Mouse (Mus musculus): ENCODE data around the gene Caln1. TPM values are rescaled to one million over a fixed set of nuclear protein-coding genes. Genes with fewer than 3 reads are reported as not detected.

Gene Caln1
- polyA plus RNA-seq, 1 experiment from 2014 or later = 0.95 TPM

GRCm38 (mm10) chr5:130492305-130492704 lies 123.0 kb downstream of the Caln1 start:
- no peak overlapping the region for H3K27ac ChIP-seq (ENCODE audit: low read length)
- no peaks in the 10 kb centered on the region for H3K4me1 ChIP-seq (ENCODE audit: insufficient read depth, low read length)
- no peaks in the 10 kb centered on the region for H3K36me3 ChIP-seq (ENCODE audit: insufficient read depth, low read length)
- H3K9me3 ChIP-seq (ENCODE audit: low read length) = no peaks in the 10 kb centered on the region
- H3K9ac ChIP-seq (replicated peaks; ENCODE audit: low read length) = no peak overlapping the region
- 76% methylated on average over 7 of the region's 7 CpGs for WGBS
- no peaks in the 10 kb centered on the region for H3K27me3 ChIP-seq (ENCODE audit: insufficient read depth, low read length)
- H3K4me3 ChIP-seq (ENCODE audit: low read length) = no peak overlapping the region
- no peak overlapping the region for H3K4me2 ChIP-seq (replicated peaks; ENCODE audit: low read depth, low read length)
- ATAC-seq (ENCODE audit: low FRiP score, low TSS enrichment) = no peak

DNA sequence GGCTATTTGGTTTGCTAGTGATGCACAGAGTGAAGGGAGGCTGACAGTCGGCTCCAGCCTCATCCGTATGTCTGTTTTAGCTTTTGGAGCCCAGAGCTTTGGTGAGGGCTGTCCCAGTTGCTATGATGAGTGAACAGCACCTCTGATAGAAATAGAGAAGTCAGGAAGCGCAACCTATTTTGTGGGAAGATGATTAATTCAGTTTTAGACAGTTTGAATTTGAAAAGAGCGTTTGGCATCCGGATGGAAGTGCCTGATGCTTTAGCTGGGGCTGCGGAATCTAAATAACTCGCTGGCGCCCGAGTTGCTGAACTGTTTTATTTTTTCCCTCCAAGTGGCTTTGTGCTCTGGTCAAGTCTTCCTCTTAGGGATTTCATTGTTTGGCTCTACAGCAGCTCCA lies 133.3 kb downstream of the Caln1 start:
- no peak overlapping the region for H3K4me2 ChIP-seq (replicated peaks; ENCODE audit: low read depth, low read length)
- H3K36me3 ChIP-seq (ENCODE audit: insufficient read depth, low read length) = no peaks in the 10 kb centered on the region
- H3K27me3 ChIP-seq (ENCODE audit: insufficient read depth, low read length) = no peaks in the 10 kb centered on the region
- H3K4me1 ChIP-seq (ENCODE audit: insufficient read depth, low read length) = no peaks in the 10 kb centered on the region
- no peak overlapping the region for H3K4me3 ChIP-seq (ENCODE audit: low read length)
- H3K9ac ChIP-seq (replicated peaks; ENCODE audit: low read length) = no peak overlapping the region
- ATAC-seq (ENCODE audit: low FRiP score, low TSS enrichment) = no peak
- WGBS = 84% methylated on average over 9 of the region's 9 CpGs
- no peaks in the 10 kb centered on the region for H3K9me3 ChIP-seq (ENCODE audit: low read length)
- no peak overlapping the region for H3K27ac ChIP-seq (ENCODE audit: low read length)

GRCm38 (mm10) chr5:130504891-130505290 lies 135.6 kb downstream of the Caln1 start:
- ATAC-seq (ENCODE audit: low FRiP score, low TSS enrichment) = no peak

GRCm38 (mm10) chr5:130510516-130510915 lies 141.3 kb downstream of the Caln1 start:
- WGBS = 87% methylated on average over 2 of the region's 2 CpGs
- no peak for ATAC-seq (ENCODE audit: low FRiP score, low TSS enrichment)
- Histone ChIP-seq H3K27ac (ENCODE audit: low read length) (no peak overlapping the region), H3K4me3 (ENCODE audit: low read length) (no peak overlapping the region), H3K27me3 (ENCODE audit: insufficient read depth, low read length) (no peaks in the 10 kb centered on the region), H3K9me3 (ENCODE audit: low read length) (peaks cover 2% of the 10 kb centered on the region; the same call in 1 of the 2 replicates), H3K36me3 (ENCODE audit: insufficient read depth, low read length) (no peaks in the 10 kb centered on the region), H3K9ac (replicated peaks; ENCODE audit: low read length) (no peak overlapping the region), H3K4me1 (ENCODE audit: insufficient read depth, low read length) (no peaks in the 10 kb centered on the region), H3K4me2 (replicated peaks; ENCODE audit: low read depth, low read length) (no peak overlapping the region)

More at GRCm38 (mm10) chr5:130504891-130505290, 135.6 kb downstream of the Caln1 start:
- Histone ChIP-seq H3K27me3 (ENCODE audit: insufficient read depth, low read length) (no peaks in the 10 kb centered on the region), H3K36me3 (ENCODE audit: insufficient read depth, low read length) (no peaks in the 10 kb centered on the region), H3K27ac (ENCODE audit: low read length) (no peak overlapping the region), H3K9ac (replicated peaks; ENCODE audit: low read length) (no peak overlapping the region), H3K4me2 (replicated peaks; ENCODE audit: low read depth, low read length) (no peak overlapping the region), H3K9me3 (ENCODE audit: low read length) (no peaks in the 10 kb centered on the region), H3K4me1 (ENCODE audit: insufficient read depth, low read length) (no peaks in the 10 kb centered on the region), H3K4me3 (ENCODE audit: low read length) (no peak overlapping the region)
- WGBS = 87% methylated on average over 5 of the region's 5 CpGs

DNA sequence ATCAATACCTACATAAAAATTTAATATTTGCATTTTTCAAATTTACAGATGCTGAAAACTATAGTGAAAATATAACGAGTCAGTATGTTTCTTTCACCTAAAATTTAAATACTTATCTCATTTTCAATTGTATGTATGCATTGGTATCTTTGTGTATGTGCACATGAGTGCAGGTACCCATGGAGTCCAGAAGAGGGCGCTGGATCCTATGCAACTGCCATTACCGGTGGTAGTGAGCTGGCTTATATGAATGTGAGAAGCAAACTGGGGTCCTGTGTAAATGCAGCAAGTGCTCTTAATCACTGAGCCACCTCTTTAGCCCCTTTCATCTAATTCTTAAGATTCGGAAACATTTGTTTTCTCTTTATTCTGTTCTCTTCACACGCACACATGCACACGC lies 146.1 kb downstream of the Caln1 start:
- Histone ChIP-seq H3K36me3 (ENCODE audit: insufficient read depth, low read length) (no peaks in the 10 kb centered on the region), H3K27me3 (ENCODE audit: insufficient read depth, low read length) (no peaks in the 10 kb centered on the region), H3K4me2 (replicated peaks; ENCODE audit: low read depth, low read length) (no peak overlapping the region), H3K9me3 (ENCODE audit: low read length) (peaks cover 2% of the 10 kb centered on the region; the same call in 1 of the 2 replicates), H3K9ac (replicated peaks; ENCODE audit: low read length) (no peak overlapping the region), H3K4me1 (ENCODE audit: insufficient read depth, low read length) (no peaks in the 10 kb centered on the region), H3K27ac (ENCODE audit: low read length) (no peak overlapping the region), H3K4me3 (ENCODE audit: low read length) (no peak overlapping the region)
- 80% methylated on average over 6 of the region's 6 CpGs for WGBS
- no peak for ATAC-seq (ENCODE audit: low FRiP score, low TSS enrichment)

GRCm38 (mm10) chr5:130520527-130520926 lies 151.3 kb downstream of the Caln1 start:
- Histone ChIP-seq H3K4me2 (replicated peaks; ENCODE audit: low read depth, low read length) (no peak overlapping the region), H3K9me3 (ENCODE audit: low read length) (peaks cover 3% of the 10 kb centered on the region; the same call in 1 of the 2 replicates), H3K27ac (ENCODE audit: low read length) (no peak overlapping the region), H3K9ac (replicated peaks; ENCODE audit: low read length) (no peak overlapping the region), H3K4me1 (ENCODE audit: insufficient read depth, low read length) (no peaks in the 10 kb centered on the region), H3K36me3 (ENCODE audit: insufficient read depth, low read length) (no peaks in the 10 kb centered on the region), H3K27me3 (ENCODE audit: insufficient read depth, low read length) (no peaks in the 10 kb centered on the region), H3K4me3 (ENCODE audit: low read length) (no peak overlapping the region)
- no peak for ATAC-seq (ENCODE audit: low FRiP score, low TSS enrichment)
- 69% methylated on average over 2 of the region's 2 CpGs for WGBS

DNA sequence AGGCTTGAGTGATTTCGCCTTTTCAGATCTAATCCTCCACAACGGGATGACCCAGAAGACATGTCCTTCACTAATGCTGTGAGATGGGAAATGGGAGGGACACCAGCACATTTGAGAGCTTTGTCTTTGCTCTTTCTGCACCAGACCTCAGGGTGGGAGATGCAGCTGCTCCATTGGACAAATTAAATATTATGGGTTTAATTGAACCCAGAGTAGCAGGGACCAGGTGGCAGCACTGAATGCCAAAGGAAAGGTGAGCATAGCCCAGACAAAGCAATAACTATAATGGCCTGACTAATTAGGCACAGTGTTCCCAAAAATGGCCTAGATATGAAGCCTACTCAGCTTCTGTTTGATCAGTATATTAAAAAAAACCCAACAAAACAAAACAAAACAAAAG lies 158.2 kb downstream of the Caln1 start:
- whole genome bisulfite sequencing = 91% methylated on average over 2 of the region's 2 CpGs
- no peak for ATAC-seq (ENCODE audit: low FRiP score, low TSS enrichment)
- H3K4me3 ChIP-seq (ENCODE audit: low read length) = no peak overlapping the region

DNA sequence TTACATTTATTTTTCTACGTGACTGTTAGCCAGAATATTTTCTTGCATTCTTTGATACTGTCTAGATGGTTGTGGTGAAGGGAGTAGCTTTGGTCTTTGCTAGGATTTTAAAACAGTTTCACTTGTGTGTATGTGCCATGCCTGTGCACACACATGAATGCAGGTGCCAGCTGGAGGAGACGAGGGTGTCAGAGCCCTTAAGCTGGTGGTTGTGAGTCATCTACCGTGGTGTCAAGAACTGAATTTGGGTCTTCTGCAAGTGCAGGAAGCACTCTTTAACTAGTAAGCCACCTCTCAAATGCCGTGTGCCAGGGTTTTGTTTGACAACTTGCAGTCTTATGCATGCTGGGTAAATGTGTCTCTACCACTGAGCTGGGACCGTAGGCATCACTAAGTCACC lies 178.2 kb downstream of the Caln1 start:
- H3K27ac ChIP-seq (ENCODE audit: low read length) = no peak overlapping the region
- WGBS = 81% methylated on average over 5 of the region's 5 CpGs

More for the DNA sequence above, 158.2 kb downstream of the Caln1 start:
- Histone ChIP-seq H3K4me2 (replicated peaks; ENCODE audit: low read depth, low read length) (no peak overlapping the region), H3K27me3 (ENCODE audit: insufficient read depth, low read length) (no peaks in the 10 kb centered on the region), H3K9ac (replicated peaks; ENCODE audit: low read length) (no peak overlapping the region), H3K4me1 (ENCODE audit: insufficient read depth, low read length) (no peaks in the 10 kb centered on the region), H3K36me3 (ENCODE audit: insufficient read depth, low read length) (no peaks in the 10 kb centered on the region), H3K9me3 (ENCODE audit: low read length) (no peaks in the 10 kb centered on the region), H3K27ac (ENCODE audit: low read length) (no peak overlapping the region)

GRCm38 (mm10) chr5:130553916-130554315 lies 184.7 kb downstream of the Caln1 start:
- Histone ChIP-seq H3K27me3 (ENCODE audit: insufficient read depth, low read length) (no peaks in the 10 kb centered on the region), H3K4me2 (replicated peaks; ENCODE audit: low read depth, low read length) (no peak overlapping the region), H3K9ac (replicated peaks; ENCODE audit: low read length) (no peak overlapping the region), H3K4me1 (ENCODE audit: insufficient read depth, low read length) (no peaks in the 10 kb centered on the region), H3K36me3 (ENCODE audit: insufficient read depth, low read length) (no peaks in the 10 kb centered on the region), H3K27ac (ENCODE audit: low read length) (no peak overlapping the region), H3K4me3 (ENCODE audit: low read length) (no peak overlapping the region), H3K9me3 (ENCODE audit: low read length) (no peaks in the 10 kb centered on the region)
- no peak for ATAC-seq (ENCODE audit: low FRiP score, low TSS enrichment)
- 53% methylated on average over 4 of the region's 4 CpGs for WGBS

More for the DNA sequence above, 178.2 kb downstream of the Caln1 start:
- no peaks in the 10 kb centered on the region for H3K4me1 ChIP-seq (ENCODE audit: insufficient read depth, low read length)
- H3K9me3 ChIP-seq (ENCODE audit: low read length) = no peaks in the 10 kb centered on the region
- no peak overlapping the region for H3K4me2 ChIP-seq (replicated peaks; ENCODE audit: low read depth, low read length)
- no peak overlapping the region for H3K4me3 ChIP-seq (ENCODE audit: low read length)
- H3K36me3 ChIP-seq (ENCODE audit: insufficient read depth, low read length) = no peaks in the 10 kb centered on the region
- no peaks in the 10 kb centered on the region for H3K27me3 ChIP-seq (ENCODE audit: insufficient read depth, low read length)
- no peak for ATAC-seq (ENCODE audit: low FRiP score, low TSS enrichment)
- no peak overlapping the region for H3K9ac ChIP-seq (replicated peaks; ENCODE audit: low read length)

GRCm38 (mm10) chr5:130563146-130563545 lies 193.9 kb downstream of the Caln1 start:
- Histone ChIP-seq H3K27ac (ENCODE audit: low read length) (no peak overlapping the region), H3K9me3 (ENCODE audit: low read length) (no peaks in the 10 kb centered on the region), H3K27me3 (ENCODE audit: insufficient read depth, low read length) (no peaks in the 10 kb centered on the region), H3K4me2 (replicated peaks; ENCODE audit: low read depth, low read length) (no peak overlapping the region), H3K4me1 (ENCODE audit: insufficient read depth, low read length) (no peaks in the 10 kb centered on the region), H3K9ac (replicated peaks; ENCODE audit: low read length) (no peak overlapping the region), H3K36me3 (ENCODE audit: insufficient read depth, low read length) (no peaks in the 10 kb centered on the region), H3K4me3 (ENCODE audit: low read length) (no peak overlapping the region)
- no peak for ATAC-seq (ENCODE audit: low FRiP score, low TSS enrichment)
- WGBS = 38% methylated on average over 3 of the region's 3 CpGs
